Mouse (Mus musculus) limb, embryonic 10.5 days (tissue): ENCODE data around the gene Cmtm2a. TPM values are rescaled to one million over a fixed set of nuclear protein-coding genes. Genes with fewer than 3 reads are reported as not detected.
"Not testable (repeated sequence)": the region's sequence is repeated elsewhere in the genome, so short reads cannot be mapped to it uniquely, and the experiment has no call there.

Source experiments
- DNase-seq: peaks from one replicate; pipeline ENCODE4 v3.0.0-alpha.2; 2017; ENCODE audit warnings: low spot score
- H3K27ac ChIP-seq: fragments of 300-500 bp; sonication (generic); 2 replicates; pipeline ENCODE4 v1.5.1; 2016; ENCODE audit warnings: mild to moderate bottlenecking
- H3K27me3 ChIP-seq: fragments of 300-500 bp; sonication (generic); 2 replicates; pipeline ENCODE4 v1.6.1; 2016; ENCODE audit warnings: low read depth, mild to moderate bottlenecking; ENCODE audit not compliant: poor library complexity, severe bottlenecking
- H3K36me3 ChIP-seq: fragments of 300-500 bp; sonication (generic); 2 replicates; pipeline ENCODE4 v1.6.1; 2016; ENCODE audit warnings: mild to moderate bottlenecking, moderate library complexity
- H3K4me1 ChIP-seq: fragments of 300-500 bp; sonication (generic); 2 replicates; pipeline ENCODE4 v1.6.1; 2016
- H3K4me3 ChIP-seq: fragments of 300-500 bp; sonication (generic); 2 replicates; pipeline ENCODE4 v1.5.1; 2016; ENCODE audit warnings: mild to moderate bottlenecking, moderate library complexity
- H3K9me3 ChIP-seq: fragments of 300-500 bp; sonication (generic); replicated peaks from 2 replicates; pipeline ENCODE4 v1.6.1; 2016; ENCODE audit warnings: mild to moderate bottlenecking
- WGBS: fragments of 180-500 bp; shearing (Covaris S2); methylation state at CpG from one replicate; pipeline ENCODE4 v1.1.7; 2016; 5-methylcytosine and 5-hydroxymethylcytosine counted together
- polyA plus RNA-seq: library from polyadenylated mRNA; unstranded; fragments of >200 nt; fragmentation: Nextera tagmentation; extraction: Ambion mirVana; gene quantifications from 2 replicates; pipeline ENCODE4 v1.2.1, GENCODE M21; 2016

The Cmtm2a gene
- not detected in 2 replicates for polyA plus RNA-seq

DNA sequence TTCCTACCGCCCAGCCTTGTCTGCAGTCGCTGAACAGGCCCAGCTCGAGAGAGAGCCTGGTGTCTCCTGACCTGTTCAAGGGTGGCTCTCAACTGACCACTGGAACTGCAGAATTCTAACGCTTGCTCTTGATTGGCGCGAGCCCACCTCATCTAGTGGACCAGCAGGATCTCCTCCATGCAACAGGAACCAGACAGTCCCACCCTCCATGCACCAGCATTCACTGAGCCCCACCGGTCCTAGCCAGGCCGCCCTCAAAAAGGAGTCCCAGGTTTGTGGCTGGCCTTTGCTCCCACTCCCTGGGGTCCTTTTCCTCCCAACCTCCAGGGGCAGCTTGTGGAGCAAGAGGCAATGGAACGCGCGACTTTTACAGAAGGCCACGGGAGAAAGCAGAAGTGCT, at the start of gene Cmtm2a:
Gene Cmtm2a, minus strand, starts transcription at position 101 of the 400 bp plus-strand sequence.
- H3K27me3 ChIP-seq, H3K4me1 ChIP-seq, H3K27ac ChIP-seq, H3K4me3 ChIP-seq, H3K9me3 ChIP-seq, H3K36me3 ChIP-seq, DNase-seq: not testable (repeated sequence)
- 90% methylated on average over 12 of the region's 12 CpGs for WGBS

DNA sequence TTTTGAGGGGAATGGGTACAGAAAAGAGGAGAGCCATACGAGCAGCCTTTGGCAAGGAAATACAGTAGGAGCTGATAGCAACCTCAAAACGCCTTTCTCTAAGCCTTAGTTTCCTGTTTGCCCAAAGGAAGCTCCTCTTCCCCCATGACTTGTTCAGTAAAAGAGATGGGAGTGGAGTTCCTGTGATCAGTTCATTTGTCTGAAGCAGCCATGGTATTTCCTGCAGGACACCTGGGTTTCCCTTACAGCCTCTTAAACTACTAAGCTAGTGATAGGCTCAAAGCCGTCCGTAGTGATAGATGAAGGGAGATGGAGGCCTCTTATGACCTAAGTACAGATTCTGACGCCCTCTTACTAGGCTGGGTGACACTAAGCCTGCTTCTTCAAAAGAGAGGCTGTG, 49.4 kb upstream of the Cmtm2a start:
- no peak for DNase-seq
- Histone ChIP-seq H3K9me3 (no peaks in the 10 kb centered on the region), H3K4me1 (peaks cover 39% of the 10 kb centered on the region), H3K27ac (no peak overlapping the region), H3K4me3 (no peak overlapping the region), H3K27me3 (no peaks in the 10 kb centered on the region), H3K36me3 (peaks cover 26% of the 10 kb centered on the region)
- 81% methylated on average over 5 of the region's 5 CpGs for WGBS

DNA sequence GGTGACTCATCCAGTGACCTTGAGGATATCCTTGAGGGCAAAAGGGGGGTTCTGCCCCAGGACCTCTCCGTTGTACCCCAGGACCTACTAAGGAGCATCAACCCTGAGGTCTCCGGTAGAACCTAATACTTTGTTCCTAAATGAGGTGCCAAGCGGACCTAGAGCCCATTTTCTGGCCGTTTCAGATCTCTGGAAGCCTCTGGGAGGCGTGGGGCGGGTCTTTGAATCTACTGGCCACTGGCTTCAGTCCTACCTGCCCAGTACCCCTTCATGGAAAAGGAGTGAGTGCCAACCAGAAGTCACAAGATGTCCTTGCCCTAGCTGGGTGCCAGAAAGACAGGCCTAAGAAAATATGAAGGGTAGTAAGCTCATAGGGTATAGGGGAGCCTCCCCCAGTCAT, 48.7 kb upstream of the Cmtm2a start:
- Histone ChIP-seq H3K4me3 (peak overlapping the region; percentile 68), H3K36me3 (peaks cover 19% of the 10 kb centered on the region), H3K4me1 (peaks cover 34% of the 10 kb centered on the region), H3K9me3 (no peaks in the 10 kb centered on the region), H3K27ac (peak overlapping the region; percentile 90), H3K27me3 (no peaks in the 10 kb centered on the region)
- no peak for DNase-seq
- 48% methylated on average over 6 of the region's 6 CpGs for whole genome bisulfite sequencing

- Histone ChIP-seq H3K36me3 (peaks cover 13% of the 10 kb centered on the region), H3K27ac (peak overlapping the region; percentile 90), H3K4me3 (peak overlapping the region; percentile 68), H3K27me3 (no peaks in the 10 kb centered on the region), H3K9me3 (no peaks in the 10 kb centered on the region), H3K4me1 (peaks cover 32% of the 10 kb centered on the region)
- under 1% methylated on average over 24 of the region's 24 CpGs for WGBS
- DNase-seq, result no peak
Measured at GRCm38 (mm10) chr8:104341106-104341561, 48.2 kb upstream of the Cmtm2a start.

DNA sequence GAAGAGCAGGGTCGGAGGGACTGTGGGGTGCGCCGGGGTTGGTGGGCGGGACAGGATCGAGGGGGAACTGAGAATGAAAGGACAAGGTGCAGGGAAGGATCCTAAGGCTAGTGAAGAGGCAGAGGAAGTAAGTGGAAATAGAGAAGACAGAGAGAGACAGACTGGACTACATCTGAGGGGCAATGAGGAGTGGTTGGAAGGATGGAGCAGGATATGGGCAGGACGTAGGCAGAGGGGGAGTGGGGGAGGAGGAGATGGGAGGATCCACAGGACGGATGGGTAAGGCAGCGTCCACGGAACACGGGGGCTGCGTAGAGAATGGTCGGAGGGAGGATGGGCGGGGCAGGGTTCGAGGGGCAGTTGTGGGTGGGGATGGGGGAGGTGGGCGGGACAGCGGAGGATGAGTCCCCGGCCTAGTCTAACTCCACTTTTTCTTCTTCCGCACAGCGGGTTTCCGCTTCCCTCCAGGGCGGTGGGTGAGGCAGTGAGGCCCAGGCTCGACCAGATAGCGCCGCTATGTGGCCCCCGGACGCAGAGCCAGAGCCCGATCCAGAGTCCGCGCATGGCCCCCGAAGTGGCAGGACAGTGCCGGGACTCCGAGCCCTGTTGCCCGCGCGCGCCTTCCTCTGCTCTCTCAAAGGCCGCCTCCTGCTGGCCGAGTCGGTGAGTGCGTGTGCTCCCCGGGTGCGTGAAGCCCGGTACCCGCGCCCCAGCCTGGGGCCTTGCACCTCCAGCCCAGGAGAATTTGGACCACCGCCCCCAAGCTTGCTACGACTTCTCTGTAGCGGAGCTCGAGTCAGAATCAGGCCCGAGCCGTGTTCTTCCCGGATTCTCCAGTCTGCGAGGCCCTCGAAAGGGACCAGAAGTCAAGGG, 47.5 kb upstream of the Cmtm2a start:
- Histone ChIP-seq H3K27ac (peak overlapping the region; percentile 90), H3K36me3 (peaks cover 7% of the 10 kb centered on the region; the same call in 1 of the 2 replicates), H3K9me3 (no peaks in the 10 kb centered on the region), H3K27me3 (no peaks in the 10 kb centered on the region), H3K4me1 (peaks cover 32% of the 10 kb centered on the region), H3K4me3 (peak overlapping the region; percentile 68)
- WGBS, result under 1% methylated on average over 51 of the region's 54 CpGs
- peak; percentile 86 for DNase-seq

DNA sequence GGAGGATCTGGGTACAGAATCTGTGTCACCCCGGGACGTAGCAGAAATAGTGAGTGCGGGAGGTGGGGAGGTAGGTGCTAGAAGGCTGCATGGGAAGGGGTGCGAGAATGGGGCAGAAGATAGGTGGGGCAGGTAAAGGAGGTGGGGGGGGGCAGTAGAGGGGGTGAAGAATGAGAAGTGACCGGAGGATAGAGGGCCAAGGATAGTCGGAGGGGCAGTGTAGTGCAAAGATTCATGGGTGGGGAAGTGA, 46.9 kb upstream of the Cmtm2a start:
- 1% methylated on average over 6 of the region's 6 CpGs for WGBS
- peak overlapping the region; percentile 90 for H3K27ac ChIP-seq
- peak; percentile 36 for DNase-seq

DNA sequence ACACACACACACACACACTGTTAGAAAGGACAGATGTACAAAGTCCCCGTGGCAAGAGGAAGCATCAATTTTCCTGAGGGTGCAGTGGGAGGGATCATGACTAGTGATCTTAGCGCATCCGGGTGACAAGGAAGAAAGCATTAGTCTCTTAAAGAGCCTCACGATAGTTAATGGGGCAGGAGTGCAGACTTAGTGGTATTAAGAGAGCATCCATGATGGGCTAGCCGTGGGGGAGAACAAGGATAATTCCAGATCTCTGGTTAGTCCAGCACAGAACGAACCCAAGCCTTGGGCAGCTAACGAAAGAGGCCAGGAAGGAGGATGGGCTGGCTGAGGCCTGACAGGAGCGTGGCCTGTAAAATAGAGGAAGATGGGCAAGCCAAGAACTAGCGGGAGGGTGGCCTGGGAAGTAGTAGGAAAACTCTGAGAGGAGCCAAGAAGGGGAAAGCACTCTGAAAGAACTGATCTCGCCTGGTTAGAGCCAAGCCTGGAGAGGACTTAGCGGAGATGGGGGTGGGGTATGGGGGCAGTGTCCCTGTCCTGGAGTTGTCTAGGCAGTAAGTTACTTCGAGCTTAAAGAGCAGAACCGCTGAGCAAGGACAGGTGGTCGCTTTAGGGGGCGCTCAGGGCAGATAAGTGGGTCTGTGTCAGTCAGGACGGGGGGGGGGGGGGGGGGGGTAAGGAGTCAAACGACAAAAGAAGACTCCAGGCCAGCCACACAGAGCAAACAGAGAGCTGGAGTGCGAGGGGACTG, 46.4 kb upstream of the Cmtm2a start, which contains the start of gene Cmtm3:
Gene Cmtm3, plus strand, starts transcription at position 182 of the 754 bp plus-strand sequence.
- H3K27me3 ChIP-seq, result no peaks in the 10 kb centered on the region
- H3K27ac ChIP-seq, result peak within 1 kb of the TSS; percentile 90
- 16% methylated on average over 18 of the region's 18 CpGs for WGBS
- no peaks in the 10 kb centered on the region for H3K36me3 ChIP-seq
- peak; percentile 32 for DNase-seq
- H3K4me3 ChIP-seq, result peak within 1 kb of the TSS; percentile 68
- H3K4me1 ChIP-seq, result peaks cover 32% of the 10 kb centered on the region
- H3K9me3 ChIP-seq, result no peaks in the 10 kb centered on the region

More for the DNA sequence above, 46.9 kb upstream of the Cmtm2a start:
- peaks cover 4% of the 10 kb centered on the region; the same call in 1 of the 2 replicates for H3K36me3 ChIP-seq
- no peaks in the 10 kb centered on the region for H3K9me3 ChIP-seq
- peak overlapping the region; percentile 68 for H3K4me3 ChIP-seq
- no peaks in the 10 kb centered on the region for H3K27me3 ChIP-seq
- peaks cover 32% of the 10 kb centered on the region for H3K4me1 ChIP-seq

DNA sequence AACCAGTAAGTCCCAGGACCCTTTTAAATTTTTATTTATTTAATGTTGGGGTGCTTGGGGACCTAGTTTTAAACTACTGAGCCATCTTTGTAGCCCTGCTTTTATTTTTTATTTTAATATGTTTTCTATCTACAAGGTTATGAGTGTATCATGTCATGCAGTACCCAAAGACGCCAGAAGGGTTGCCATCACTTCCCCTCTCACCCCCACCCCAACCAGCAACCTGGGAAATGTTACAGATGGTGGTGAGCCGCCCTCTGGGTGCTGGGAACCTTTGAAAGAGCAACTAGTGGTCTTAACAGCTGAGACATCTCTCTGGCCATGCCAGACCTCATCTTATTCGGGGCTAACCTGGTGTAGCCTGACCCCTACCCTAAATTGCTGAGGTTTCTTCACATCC, 44.9 kb upstream of the Cmtm2a start:
- 52% methylated on average over 3 of the region's 3 CpGs for WGBS
- no peak overlapping the region for H3K4me3 ChIP-seq
- H3K9me3 ChIP-seq, result no peaks in the 10 kb centered on the region
- peak; percentile 28 for DNase-seq
- no peaks in the 10 kb centered on the region for H3K27me3 ChIP-seq
- H3K4me1 ChIP-seq, result peaks cover 27% of the 10 kb centered on the region
- no peaks in the 10 kb centered on the region for H3K36me3 ChIP-seq
- H3K27ac ChIP-seq, result no peak overlapping the region

DNA sequence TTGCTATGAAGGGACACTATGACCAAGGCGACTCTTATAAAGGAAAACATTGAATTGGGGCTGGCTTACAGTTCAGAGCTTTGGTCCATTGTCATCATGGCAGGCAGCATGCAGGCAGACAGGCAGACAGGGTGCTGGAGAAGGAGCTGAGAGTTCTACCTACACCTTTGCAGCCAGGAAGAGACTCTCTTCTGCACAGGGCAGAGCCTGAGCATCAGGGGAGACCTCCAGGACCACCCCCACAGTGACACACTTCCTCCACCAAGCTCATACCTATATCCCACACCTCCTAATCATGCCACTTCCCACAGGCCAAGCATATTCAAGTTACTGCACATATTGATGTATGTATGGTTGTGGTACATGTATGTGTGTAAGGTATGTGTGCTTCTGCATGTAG, 43.8 kb upstream of the Cmtm2a start:
- DNase-seq, result peak; percentile 23

DNA sequence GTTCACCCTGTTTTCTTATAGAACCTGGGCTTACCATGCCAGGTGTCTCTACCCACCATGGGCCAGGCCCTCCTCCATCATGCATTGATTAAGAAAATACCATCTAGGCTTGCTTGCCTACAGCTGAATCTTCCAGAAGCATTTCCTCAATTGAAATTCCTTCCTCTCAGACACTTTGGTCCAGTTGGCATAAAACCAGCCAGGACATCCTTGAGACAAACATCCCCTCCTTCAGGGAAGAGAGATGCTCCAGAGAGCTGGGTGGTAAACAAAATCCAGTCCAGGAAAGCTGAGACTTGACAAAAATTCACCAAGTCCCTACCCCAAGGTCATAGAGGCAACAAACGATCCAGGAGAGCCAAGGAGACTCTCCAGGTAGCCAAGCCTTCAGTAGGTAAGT, 41.2 kb upstream of the Cmtm2a start:
- DNase-seq, result no peak
- 81% methylated on average over 1 of the region's 1 CpGs for WGBS
- Histone ChIP-seq H3K36me3 (no peaks in the 10 kb centered on the region), H3K27me3 (no peaks in the 10 kb centered on the region), H3K4me3 (no peak overlapping the region), H3K9me3 (no peaks in the 10 kb centered on the region), H3K27ac (no peak overlapping the region), H3K4me1 (peaks cover 1% of the 10 kb centered on the region; the same call in 1 of the 2 replicates)

More for the DNA sequence above, 43.8 kb upstream of the Cmtm2a start:
- Histone ChIP-seq H3K4me3 (no peak overlapping the region), H3K9me3 (no peaks in the 10 kb centered on the region), H3K36me3 (no peaks in the 10 kb centered on the region), H3K27me3 (no peaks in the 10 kb centered on the region), H3K27ac (no peak overlapping the region), H3K4me1 (peaks cover 26% of the 10 kb centered on the region)
- WGBS, result 85% methylated on average over 1 of the region's 1 CpGs

GRCm38 (mm10) chr8:104333786-104334185, 40.8 kb upstream of the Cmtm2a start:
- Histone ChIP-seq H3K27me3 (no peaks in the 10 kb centered on the region), H3K27ac (no peak overlapping the region), H3K9me3 (no peaks in the 10 kb centered on the region), H3K4me1 (no peaks in the 10 kb centered on the region), H3K4me3 (no peak overlapping the region), H3K36me3 (no peaks in the 10 kb centered on the region)
- WGBS, result 77% methylated on average over 5 of the region's 5 CpGs
- DNase-seq, result peak; percentile 11

DNA sequence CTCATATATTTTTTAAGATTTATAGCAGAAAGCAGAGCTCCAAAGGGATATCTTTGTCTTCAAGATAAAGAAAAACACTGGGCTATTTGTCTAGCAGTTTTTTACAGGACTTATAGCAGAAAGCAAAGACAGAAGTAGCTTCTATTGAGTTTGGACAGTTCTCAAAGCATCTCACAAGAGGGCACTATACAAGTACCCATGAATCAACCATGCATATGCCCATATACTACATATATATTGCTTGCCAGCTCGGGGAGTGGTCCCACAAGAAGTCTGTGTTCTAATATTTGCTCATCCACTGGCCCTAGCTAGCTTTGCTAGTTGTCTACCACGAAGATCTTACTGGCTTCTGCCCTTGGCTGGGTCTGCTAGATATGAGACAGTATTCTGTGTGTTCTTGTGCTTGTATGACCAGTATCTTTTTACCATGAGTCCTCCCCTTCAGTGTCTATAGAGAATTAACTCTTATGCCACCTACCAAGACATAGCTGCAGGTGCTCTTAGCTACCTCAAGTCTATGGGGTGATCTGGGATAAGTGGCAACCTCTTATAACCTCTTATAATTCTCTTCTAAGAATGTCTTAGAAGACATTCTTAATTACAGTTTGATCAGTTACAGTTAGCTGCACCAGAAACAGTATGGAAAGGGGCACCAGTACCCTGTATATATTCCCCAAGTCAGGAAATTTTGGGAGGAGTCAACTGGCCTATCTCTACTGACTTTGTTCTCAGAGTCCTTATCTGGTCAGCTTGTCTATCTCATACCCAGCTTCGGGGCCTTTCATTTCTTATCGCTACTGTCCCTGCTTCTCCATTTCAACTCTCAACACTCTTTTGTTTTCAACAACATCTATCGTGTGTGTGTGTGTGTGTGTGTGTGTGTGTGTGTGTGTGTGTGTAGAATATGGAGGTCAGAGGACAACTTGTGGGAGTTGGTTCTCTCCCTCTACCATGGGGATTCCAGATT, 40.0 kb upstream of the Cmtm2a start:
- no peaks in the 10 kb centered on the region for H3K27me3 ChIP-seq
- H3K4me3 ChIP-seq, result no peak overlapping the region
- WGBS, result 83% methylated on average over 5 of the region's 5 CpGs
- no peaks in the 10 kb centered on the region for H3K36me3 ChIP-seq
- H3K9me3 ChIP-seq, result no peaks in the 10 kb centered on the region
- no peak overlapping the region for H3K27ac ChIP-seq
- no peak for DNase-seq
- no peaks in the 10 kb centered on the region for H3K4me1 ChIP-seq
